Mouse (Mus musculus) retina, embryonic 14.5 days (tissue): ENCODE measurements around the gene Spaca9.

Experiments used
- DNase-seq: peaks from one replicate; pipeline ENCODE4 v3.0.0-alpha.2; 2015; ENCODE audit warnings: low spot score

Spaca9 gene

GRCm38 (mm10) chr2:28699361-28700335, at the start of gene Spaca9, which contains the start of gene Ak8:
Gene Spaca9, minus strand, starts transcription at chr2:28699727.
Gene Ak8, plus strand, starts transcription at chr2:28700164.
- peak; percentile 85 for DNase-seq

- DNase-seq, result no peak
These were observed 48.2 kb upstream of the Spaca9 start for GRCm38 (mm10) chr2:28747705-28748104.

GRCm38 (mm10) chr2:28746682-28747332, 47.3 kb upstream of the Spaca9 start:
- DNase-seq, result no peak

- DNase-seq, result no peak
These were observed 43.2 kb upstream of the Spaca9 start for GRCm38 (mm10) chr2:28742701-28743100.

- no peak for DNase-seq
These were observed 40.6 kb upstream of the Spaca9 start for GRCm38 (mm10) chr2:28740159-28740558.

- DNase-seq, result no peak
These were observed 37.6 kb upstream of the Spaca9 start for GRCm38 (mm10) chr2:28737112-28737511.

- no peak for DNase-seq
These were observed 31.1 kb upstream of the Spaca9 start for GRCm38 (mm10) chr2:28730676-28731075.

- DNase-seq, result no peak
These were observed 28.4 kb upstream of the Spaca9 start for GRCm38 (mm10) chr2:28727786-28728404.

- DNase-seq, result no peak
These were observed 24.4 kb upstream of the Spaca9 start for GRCm38 (mm10) chr2:28723912-28724311.

GRCm38 (mm10) chr2:28722419-28722818, 22.9 kb upstream of the Spaca9 start:
- DNase-seq, result no peak

- no peak for DNase-seq
These were observed 13.5 kb upstream of the Spaca9 start for GRCm38 (mm10) chr2:28713036-28713435.

- no peak for DNase-seq
These were observed 7.3 kb upstream of the Spaca9 start for GRCm38 (mm10) chr2:28706787-28707186.

- DNase-seq, result no peak
These were observed 6.6 kb upstream of the Spaca9 start for GRCm38 (mm10) chr2:28706106-28706636.

GRCm38 (mm10) chr2:28701646-28702262, 2.2 kb upstream of the Spaca9 start:
- DNase-seq, result no peak

- no peak for DNase-seq
These were observed 961 bp downstream of the Spaca9 start for GRCm38 (mm10) chr2:28698566-28698965.

GRCm38 (mm10) chr2:28692692-28693091, 6.8 kb downstream of the Spaca9 start:
- no peak for DNase-seq

- peak; percentile 76 for DNase-seq
These were observed 11.1 kb downstream of the Spaca9 start for GRCm38 (mm10) chr2:28688431-28688830.

GRCm38 (mm10) chr2:28685895-28686294, 13.6 kb downstream of the Spaca9 start:
- no peak for DNase-seq

GRCm38 (mm10) chr2:28681718-28682117, 17.8 kb downstream of the Spaca9 start:
- no peak for DNase-seq

- peak; percentile 75 for DNase-seq
These were observed 18.8 kb downstream of the Spaca9 start for GRCm38 (mm10) chr2:28680710-28681109.

GRCm38 (mm10) chr2:28676005-28676404, 23.5 kb downstream of the Spaca9 start:
- no peak for DNase-seq

GRCm38 (mm10) chr2:28671438-28671837, 28.1 kb downstream of the Spaca9 start:
- no peak for DNase-seq
